Mouse (Mus musculus) cerebellum, adult 2 months (tissue): ENCODE data around the gene Tinagl1.

Experiments
- CTCF ChIP-seq: fragments of 200-500 bp; IDR thresholded peaks from 2 replicates; pipeline ENCODE4 v1.5.1; 2011; ENCODE audit warnings: low read depth, mild to moderate bottlenecking, control low read depth, low read length, moderate library complexity, borderline replicate concordance; ENCODE audit not compliant: insufficient read depth
- POLR2A ChIP-seq: fragments of 200-500 bp; IDR thresholded peaks from 2 replicates; pipeline ENCODE4 v1.6.1; 2011; ENCODE audit warnings: low read length, control low read depth, borderline replicate concordance; ENCODE audit not compliant: insufficient read depth

DNA sequence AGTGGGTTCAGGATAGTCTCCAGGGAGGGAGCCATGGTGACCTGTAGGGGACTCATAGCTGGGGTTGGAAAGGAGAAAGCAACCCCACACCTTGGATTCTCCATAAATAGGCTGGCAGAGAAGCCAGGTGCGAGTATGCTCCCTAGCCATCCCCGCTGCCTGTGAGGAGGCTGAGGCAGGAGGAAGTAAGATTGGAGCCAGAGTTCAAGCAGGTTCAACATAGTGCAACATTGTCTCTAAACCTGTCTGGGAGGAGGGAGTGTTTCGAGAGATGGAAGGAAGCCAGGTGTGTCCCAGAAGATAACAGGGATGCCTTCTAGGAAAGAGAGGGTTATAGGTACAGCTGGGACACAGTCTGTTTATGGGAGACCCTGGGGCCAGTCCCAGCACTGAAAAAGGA, 5.0 kb upstream of the Tinagl1 start:
- TF ChIP-seq CTCF (no peak), POLR2A (no peak)
